Mouse (Mus musculus): Measurements from ENCODE around the gene Csrp3. TPM values are rescaled to one million over a fixed set of nuclear protein-coding genes. Genes with fewer than 3 reads are reported as not detected.

Gene Csrp3
- polyA plus RNA-seq, 1 experiment from 2014 or later = 3.6 TPM

- Histone ChIP-seq H3K4me1 (peaks cover 13% of the 10 kb centered on the region), H3K4me3 (peak overlapping the region; percentile 86), H3K27ac (no peak overlapping the region), H3K9ac (no peak overlapping the region), H3K4me2 (peak overlapping the region; percentile 74), H3K36me3 (0 out of 2 replicates have a peak, but pooled peaks cover 5% of the 10 kb centered on the region), H3K27me3 (no peaks in the 10 kb centered on the region), H3K9me3 (no peaks in the 10 kb centered on the region)
- no peak for ATAC-seq (ENCODE audit: insufficient number of reproducible peaks, insufficient read depth, low FRiP score, low TSS enrichment, low read depth)
- WGBS = 65% methylated on average over 3 of the region's 3 CpGs
These were observed 59.5 kb downstream of the Csrp3 start for GRCm38 (mm10) chr7:48788348-48788747.

- 82% methylated on average over 11 of the region's 11 CpGs for WGBS
- H3K36me3 ChIP-seq = no peaks in the 10 kb centered on the region
- H3K4me1 ChIP-seq = peaks cover 8% of the 10 kb centered on the region
- H3K4me3 ChIP-seq = no peak overlapping the region
- no peak overlapping the region for H3K4me2 ChIP-seq
- H3K9ac ChIP-seq = no peak overlapping the region
- no peak overlapping the region for H3K27ac ChIP-seq
- no peaks in the 10 kb centered on the region for H3K9me3 ChIP-seq
- no peak for ATAC-seq (ENCODE audit: insufficient number of reproducible peaks, insufficient read depth, low FRiP score, low TSS enrichment, low read depth)
- H3K27me3 ChIP-seq = no peaks in the 10 kb centered on the region
These were observed 62.9 kb downstream of the Csrp3 start for GRCm38 (mm10) chr7:48784773-48785523.

GRCm38 (mm10) chr7:48782432-48782831 lies 65.4 kb downstream of the Csrp3 start:
- Histone ChIP-seq H3K4me2 (no peak overlapping the region), H3K36me3 (no peaks in the 10 kb centered on the region), H3K27ac (no peak overlapping the region), H3K27me3 (no peaks in the 10 kb centered on the region), H3K4me3 (no peak overlapping the region), H3K9me3 (no peaks in the 10 kb centered on the region), H3K4me1 (no peaks in the 10 kb centered on the region), H3K9ac (no peak overlapping the region)
- no peak for ATAC-seq (ENCODE audit: insufficient number of reproducible peaks, insufficient read depth, low FRiP score, low TSS enrichment, low read depth)
- 90% methylated on average over 4 of the region's 4 CpGs for WGBS

Other genes starting within 250 kb of the Csrp3 start
- not detected in 2 replicates for gene Mrgprb3, start 204.2 kb downstream of the Csrp3 start, polyA plus RNA-seq (2015; fragmentation: Nextera tagmentation; extraction: Ambion mirVana)
- gene Zdhhc13, start 59.0 kb downstream of the Csrp3 start, polyA plus RNA-seq (2015; fragmentation: Nextera tagmentation; extraction: Ambion mirVana) = 28.5 and 30.4 TPM in 2 replicates
- 15.7 and 17.3 TPM in 2 replicates for gene E2f8, start 33.6 kb upstream of the Csrp3 start, polyA plus RNA-seq (2015; fragmentation: Nextera tagmentation; extraction: Ambion mirVana)
- 22.1 and 22.4 TPM in 2 replicates for gene Nav2, start 60.7 kb upstream of the Csrp3 start, polyA plus RNA-seq (2015; fragmentation: Nextera tagmentation; extraction: Ambion mirVana)